Mouse (Mus musculus): ENCODE data around the gene Olfr707.
"Not testable (repeated sequence)": the region's sequence is repeated elsewhere in the genome, so short reads cannot be mapped to it uniquely, and the experiment has no call there.

Gene Olfr707

DNA sequence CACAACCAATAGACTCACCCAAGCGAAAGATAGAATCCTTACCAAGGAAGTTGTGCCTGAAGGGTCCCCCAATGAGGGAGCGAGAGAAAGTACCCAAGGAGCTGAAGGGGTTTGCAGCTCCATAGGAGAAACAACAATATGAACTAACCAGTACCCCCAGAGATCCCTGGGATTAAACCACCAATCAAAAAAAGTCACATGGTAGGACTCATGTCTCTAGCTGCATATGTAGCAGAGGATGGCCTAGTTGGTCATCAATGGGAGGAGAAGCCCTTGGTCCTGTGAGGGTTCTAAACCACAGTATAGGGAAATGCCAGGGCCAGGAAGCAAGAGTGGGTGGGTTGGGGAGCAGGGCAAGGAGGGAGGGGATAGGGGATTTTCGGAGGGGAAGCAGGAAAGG is at the start of gene Olfr707:
Gene Olfr707 (minus strand): TSS at position 101 of the 400 bp plus-strand sequence.
- not testable (repeated sequence) for DNase-seq (ENCODE audit: low read depth)

- DNase-seq (ENCODE audit: low read depth): no peak
Measured at GRCm38 (mm10) chr7:106948212-106948611, 47.2 kb upstream of the Olfr707 start, which contains the start of gene Olfr710. Olfr710 (minus strand) TSS chr7:106948312.

DNA sequence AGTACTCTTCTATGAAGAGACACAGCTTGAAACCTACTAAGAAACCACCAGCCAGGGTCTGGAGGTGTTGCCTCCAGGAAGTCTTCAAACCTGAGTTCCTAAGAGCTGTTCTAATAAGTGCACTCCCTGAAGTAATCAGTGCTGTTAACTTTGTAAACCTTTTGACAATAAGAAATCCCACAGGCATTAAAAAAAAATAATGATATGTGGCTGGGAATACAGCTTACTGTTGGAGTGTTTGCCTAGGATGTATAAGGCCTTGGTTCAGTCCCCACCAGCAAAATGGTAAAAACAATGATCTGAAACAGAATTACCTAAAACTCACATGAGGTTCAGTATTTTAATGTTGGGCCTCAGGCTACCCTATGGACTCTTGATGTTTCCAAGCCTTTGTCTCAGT is 31.1 kb upstream of the Olfr707 start, which contains the start of gene Olfr709-ps1:
Gene Olfr709-ps1 (minus strand): TSS at position 101 of the 400 bp plus-strand sequence.
- DNase-seq (ENCODE audit: low read depth): no peak

DNA sequence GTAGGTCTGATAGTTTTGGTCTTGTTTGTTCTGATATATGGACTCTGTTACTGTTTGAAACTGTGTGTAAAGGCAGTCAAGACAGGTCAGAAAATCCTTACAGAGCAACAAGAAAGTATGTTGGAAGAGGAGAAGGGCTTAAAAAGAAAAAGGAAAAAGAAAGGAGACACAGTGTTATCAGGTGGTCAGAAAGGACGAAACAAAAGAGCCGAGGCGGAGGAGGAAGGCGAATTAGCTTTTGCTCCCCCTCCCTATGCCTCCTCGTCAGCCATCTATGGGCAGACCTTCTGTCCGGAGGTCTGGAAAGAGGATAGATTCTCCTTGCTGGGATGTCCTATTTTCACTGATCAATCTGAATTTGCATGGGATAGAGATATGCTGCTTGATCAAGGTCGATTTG is 19.9 kb upstream of the Olfr707 start:
- DNase-seq (ENCODE audit: low read depth): not testable (repeated sequence)

GRCm38 (mm10) chr7:106907676-106908075 is 6.6 kb upstream of the Olfr707 start, which contains the start of gene Olfr1532-ps1:
Olfr1532-ps1 (plus strand) TSS chr7:106908001.
- DNase-seq (ENCODE audit: low read depth): peak; percentile 11

DNA sequence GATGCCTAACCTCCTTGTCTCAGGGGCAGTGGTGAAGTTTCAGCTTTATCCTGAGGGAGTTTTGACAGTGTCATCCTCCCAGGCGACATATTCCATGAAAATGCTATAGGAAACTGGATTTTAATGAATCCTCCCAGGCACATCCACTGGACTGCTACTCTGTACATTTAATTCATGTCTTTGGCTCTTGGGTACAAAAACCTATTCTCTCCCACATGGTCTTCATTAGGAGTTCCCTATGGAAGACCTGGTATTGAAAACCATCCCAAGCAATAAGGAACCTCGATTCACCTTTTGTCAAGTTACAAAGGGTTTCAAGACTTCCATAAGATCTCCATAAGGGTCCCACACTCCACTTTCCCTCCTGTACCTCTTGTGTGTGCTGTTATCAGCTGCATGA is 13.0 kb downstream of the Olfr707 start, which contains the start of gene Olfr706:
Gene Olfr706 (minus strand): TSS at position 101 of the 400 bp plus-strand sequence.
- DNase-seq (ENCODE audit: low read depth): no peak

- DNase-seq (ENCODE audit: low read depth): no peak
Measured at GRCm38 (mm10) chr7:106876791-106877190, 24.2 kb downstream of the Olfr707 start, which contains the start of gene Olfr705. Olfr705 (minus strand) TSS chr7:106876891.

DNA sequence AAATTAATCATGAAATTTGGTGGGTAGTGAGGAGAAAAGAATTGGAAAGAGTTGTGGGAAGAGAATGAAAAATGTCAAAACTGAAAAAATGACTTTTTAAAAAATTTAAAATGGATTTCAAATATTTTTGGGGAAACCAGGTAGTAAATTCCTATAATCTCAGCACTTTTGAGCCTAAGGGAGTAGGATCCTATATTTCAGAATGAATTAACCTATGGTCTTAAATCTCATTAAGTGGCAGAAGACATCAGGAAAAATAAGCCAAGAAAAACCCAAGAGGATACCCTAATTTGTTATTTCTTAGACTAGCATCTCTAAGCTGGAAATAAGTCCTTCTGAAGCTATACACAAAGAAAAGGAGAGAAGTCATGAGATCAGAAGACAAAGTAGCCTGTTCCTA is 38.2 kb downstream of the Olfr707 start, which contains the start of gene Olfr704:
Gene Olfr704 (plus strand): TSS at position 301 of the 400 bp plus-strand sequence.
- no peak for DNase-seq (ENCODE audit: low read depth)

DNA sequence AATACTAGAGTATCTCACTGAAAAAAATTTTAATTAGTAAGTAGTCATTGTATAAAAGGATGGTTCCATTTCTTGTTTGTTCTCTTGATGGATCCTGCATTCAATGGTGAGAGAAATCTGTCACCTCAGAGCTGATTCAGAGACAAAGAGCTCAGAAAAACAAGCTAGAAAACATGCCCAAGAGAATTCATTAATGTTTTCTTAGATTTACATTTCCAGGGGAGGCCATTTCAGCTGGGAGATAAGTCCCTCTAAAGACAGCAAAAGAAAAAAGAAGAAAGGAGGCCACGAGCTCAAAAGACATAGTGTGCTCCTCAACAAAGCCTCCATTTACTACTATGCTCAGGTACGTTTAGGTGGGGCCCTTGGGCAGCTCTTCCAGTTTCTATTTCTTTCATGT is 58.0 kb downstream of the Olfr707 start, which contains the start of gene Olfr703:
Gene Olfr703 (plus strand): TSS at position 301 of the 400 bp plus-strand sequence.
- no peak for DNase-seq (ENCODE audit: low read depth)

All from 416B (cell line).